In the genomic region with DNA sequence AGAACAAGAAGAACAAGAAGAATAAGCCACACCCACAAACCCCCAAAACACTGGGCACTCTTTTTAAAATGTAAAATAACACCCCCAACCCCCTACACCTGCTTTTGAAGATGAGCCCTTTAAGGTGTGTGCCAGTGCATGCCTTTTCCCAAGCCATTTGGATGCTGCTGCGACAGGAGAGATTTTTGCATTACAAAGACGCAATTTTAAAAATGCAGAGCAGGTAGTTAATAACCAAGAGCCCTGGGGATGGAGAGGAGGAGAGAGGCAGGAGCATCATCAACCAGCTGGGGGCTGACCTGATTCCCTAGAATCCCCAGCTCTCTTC, we compare ENCODE assay signal across 8 mouse cellular contexts. TPM values are rescaled to one million over a fixed set of nuclear protein-coding genes. Genes with fewer than 3 reads are reported as not detected.
DNase-seq lines count a peak whose midpoint lies in the region; ATAC-seq and TF ChIP-seq lines count a peak whose summit lies in the region.

TSS of gene Astn1 (plus strand) at position 310 of the 328 bp plus-strand sequence.

- no peak within 1 kb of the TSS for H3K27ac ChIP-seq in heart, embryonic 12.5 days (ENCODE audit: poor library complexity, severe bottlenecking)
- peak within 1 kb of the TSS; percentile 98 for H3K27ac ChIP-seq in hindbrain, embryonic 13.5 days
- no peak within 1 kb of the TSS for H3K27ac ChIP-seq in liver, embryonic 14.5 days

- 6% methylated on average over 2 of the region's 2 CpGs for WGBS in heart, embryonic 12.5 days
- WGBS in hindbrain, embryonic 13.5 days, result 3% methylated on average over 2 of the region's 2 CpGs
- WGBS in liver, embryonic 14.5 days (ENCODE audit: insufficient replicate concordance), result 0% methylated on average over 2 of the region's 2 CpGs

- intact Hi-C loops in heart, postnatal 36 days (cut with DNase I), result no loop called here

- peaks cover 42% of the 10 kb centered on the region for H3K27me3 ChIP-seq in heart, embryonic 12.5 days (replicated peaks)
- H3K27me3 ChIP-seq in hindbrain, embryonic 13.5 days, result peaks cover 9% of the 10 kb centered on the region; the same call in 1 of the 2 replicates
- peaks cover 3% of the 10 kb centered on the region for H3K27me3 ChIP-seq in liver, embryonic 14.5 days (ENCODE audit: control insufficient read depth, insufficient read depth, low read length)

- H3K36me3 ChIP-seq in heart, embryonic 12.5 days, result no peaks in the 10 kb centered on the region
- no peaks in the 10 kb centered on the region for H3K36me3 ChIP-seq in hindbrain, embryonic 13.5 days
- H3K36me3 ChIP-seq in liver, embryonic 14.5 days (replicated peaks; ENCODE audit: control insufficient read depth, insufficient read depth, low read depth), result no peaks in the 10 kb centered on the region

- DNase-seq in heart, postnatal 36 days, result no peak
- no peak for DNase-seq in brain, embryonic 14.5 days (ENCODE audit: low read depth)
- no peak for DNase-seq in liver, embryonic 14.5 days (ENCODE audit: low read depth in 3 of 3, low spot score in 3 of 3)
- no peak for DNase-seq in right cerebral cortex, postnatal 36 days (ENCODE audit: low spot score in 2 of 2)
- no peak for DNase-seq in ovary, postnatal 14 days (ENCODE audit: low spot score)
- no peak for DNase-seq in adrenal gland, adult 18-20 months (ENCODE audit: low spot score in 2 of 2)

- H3K4me2 ChIP-seq in heart, embryonic 12.5 days, result peak within 1 kb of the TSS; percentile 91
- H3K4me2 ChIP-seq in hindbrain, embryonic 13.5 days, result peak within 1 kb of the TSS; percentile 90
- H3K4me2 ChIP-seq in liver, embryonic 14.5 days (ENCODE audit: low read depth), result peak within 1 kb of the TSS; percentile 2; the same call in 1 of the 2 replicates

- peak within 1 kb of the TSS; percentile 55 for H3K4me3 ChIP-seq in heart, embryonic 12.5 days
- H3K4me3 ChIP-seq in hindbrain, embryonic 13.5 days, result peak within 1 kb of the TSS; percentile 72
- H3K4me3 ChIP-seq in liver, embryonic 14.5 days (ENCODE audit: insufficient read depth in 1 of 2, low read depth in 2 of 2, low read length in 2 of 2), result no peak within 1 kb of the TSS

- TF ChIP-seq CTCF in brain, embryonic 14.5 days (IDR thresholded peaks at IDR 0.05; ENCODE audit: borderline replicate concordance, extremely low read depth, insufficient read depth, insufficient read length), result no peak
- no peak for TF ChIP-seq CTCF in liver, embryonic 14.5 days (IDR thresholded peaks at IDR 0.05; ENCODE audit: low read depth)

- ATAC-seq in heart, embryonic 12.5 days (ENCODE audit: insufficient number of reproducible peaks, low FRiP score), result no peak
- ATAC-seq in hindbrain, embryonic 13.5 days (ENCODE audit: low FRiP score), result no peak; the same call in 1 of the 2 replicates
- ATAC-seq in liver, embryonic 14.5 days (ENCODE audit: insufficient read depth), result no peak

- TF ChIP-seq POLR2A in brain, embryonic 14.5 days (IDR thresholded peaks at IDR 0.05; ENCODE audit: borderline replicate concordance, extremely low read depth, insufficient read depth, insufficient read length, poor library complexity, severe bottlenecking), result no peak

- H3K9me3 ChIP-seq in heart, embryonic 12.5 days (replicated peaks), result no peaks in the 10 kb centered on the region
- no peaks in the 10 kb centered on the region for H3K9me3 ChIP-seq in hindbrain, embryonic 13.5 days
- no peaks in the 10 kb centered on the region for H3K9me3 ChIP-seq in liver, embryonic 14.5 days (ENCODE audit: control insufficient read depth, low read length)

- no peak for TF ChIP-seq EP300 in liver, embryonic 14.5 days (IDR thresholded peaks at IDR 0.05; ENCODE audit: low read depth)

- H3K4me1 ChIP-seq in heart, embryonic 12.5 days (replicated peaks), result peaks cover 7% of the 10 kb centered on the region
- peaks cover 40% of the 10 kb centered on the region for H3K4me1 ChIP-seq in hindbrain, embryonic 13.5 days (replicated peaks)
- no peaks in the 10 kb centered on the region for H3K4me1 ChIP-seq in liver, embryonic 14.5 days (replicated peaks; ENCODE audit: control insufficient read depth in 2 of 2, insufficient read depth in 2 of 2, low read length in 1 of 2)

- H3K9ac ChIP-seq in heart, embryonic 12.5 days, result peak within 1 kb of the TSS; percentile 49
- peak within 1 kb of the TSS; percentile 98 for H3K9ac ChIP-seq in hindbrain, embryonic 13.5 days
- H3K9ac ChIP-seq in liver, embryonic 14.5 days (replicated peaks), result no peak within 1 kb of the TSS

RNA-seq across cellular contexts. Expression of gene Astn1, which starts in this region (rescaled TPM):
- 1.6 and 1.7 TPM in 2 replicates for polyA plus RNA-seq in heart, embryonic 12.5 days (2016; fragmentation: Nextera tagmentation; extraction: Ambion mirVana)
- 1 to 10 TPM in 1 of 2 experiments, under 1 TPM in 1; 0.69 to 1.1 TPM for total RNA-seq in heart, postnatal 36 days (2021)
- polyA plus RNA-seq in brain, embryonic 14.5 days (2012; rRNA removed), result 38.2 and 71.3 TPM in 2 replicates
- polyA plus RNA-seq in hindbrain, embryonic 13.5 days (2015; fragmentation: Nextera tagmentation; extraction: Ambion mirVana), result 32.0 and 32.8 TPM in 2 replicates
- 0.03 and 0.06 TPM in 2 replicates for polyA plus RNA-seq in liver, embryonic 14.5 days (2012; rRNA removed)
- 0.03 and 0.06 TPM in 2 replicates for polyA plus RNA-seq in liver, embryonic 14.5 days (2014; fragmentation: Nextera tagmentation; extraction: Ambion mirVana)
- 10 to 100 TPM in 1 of 2 experiments, 1 to 10 TPM in 1; 9.1 to 10.2 TPM for total RNA-seq in adrenal gland, adult 18-20 months (2021)

Comparison
In these comparisons a context has a peak if more than half of its experiments do, and no peak if none do; other contexts are left out.
1. RNA of gene Astn1 (total RNA-seq): 9.1 to 10.2 TPM in adrenal gland, adult 18-20 months; 0.69 to 1.1 TPM in heart, postnatal 36 days; every median in the first group is over 4 times any median in the second.
2. RNA of gene Astn1 (polyA plus RNA-seq): 38.2 to 71.3 TPM in brain, embryonic 14.5 days and 32.0 to 32.8 TPM in hindbrain, embryonic 13.5 days; 1.6 to 1.7 TPM in heart, embryonic 12.5 days and 0.03 to 0.06 TPM in liver, embryonic 14.5 days; every median in the first group is over 10 times any median in the second.
3. H3K4me2 ChIP-seq: peak in every context shown above with its lines; median percentile 91 in heart, embryonic 12.5 days; 90 in hindbrain, embryonic 13.5 days; 2 in liver, embryonic 14.5 days.
4. H3K4me3 ChIP-seq: peak in heart, embryonic 12.5 days (single experiment) and hindbrain, embryonic 13.5 days (single experiment); none in liver, embryonic 14.5 days (0 of 2).